Mouse (Mus musculus) kidney, postnatal 0 days (tissue): Measurements from ENCODE around the gene Hist1h4c. TPM values are rescaled to one million over a fixed set of nuclear protein-coding genes. Genes with fewer than 3 reads are reported as not detected.

Source experiments
- ATAC-seq: fragments of 200-750 bp; cut with Nextera tagmentation; replicated peaks from 2 replicates; pipeline ENCODE4 v1.8.0; 2017; ENCODE audit warnings: low read depth, moderate number of reproducible peaks, moderate TSS enrichment, moderate library complexity; ENCODE audit not compliant: low FRiP score
- DNase-seq: peaks from one replicate; pipeline ENCODE4 v3.0.0-alpha.2; 2016; ENCODE audit warnings: low spot score
- H3K27ac ChIP-seq: fragments of 300-500 bp; sonication (generic); 2 replicates; pipeline ENCODE4 v1.5.1; 2014; ENCODE audit warnings: mild to moderate bottlenecking
- H3K27me3 ChIP-seq: fragments of 300-500 bp; sonication (generic); 2 replicates; pipeline ENCODE4 v1.6.1; 2014; ENCODE audit warnings: low read length, mixed read lengths; ENCODE audit not compliant: insufficient read depth
- H3K36me3 ChIP-seq: fragments of 300-500 bp; sonication (generic); 2 replicates; pipeline ENCODE4 v1.6.1; 2014; ENCODE audit warnings: low read length, mixed read lengths; ENCODE audit not compliant: insufficient read depth
- H3K4me1 ChIP-seq: fragments of 300-500 bp; sonication (generic); replicated peaks from 2 replicates; pipeline ENCODE4 v1.6.1; 2014; ENCODE audit warnings: antibody characterized with exemption, low read length, mixed read lengths; ENCODE audit not compliant: insufficient read depth
- H3K4me2 ChIP-seq: fragments of 300-500 bp; sonication (generic); 2 replicates; pipeline ENCODE4 v1.6.1; 2014; ENCODE audit warnings: mild to moderate bottlenecking, low read length, moderate library complexity, mixed read lengths
- H3K4me3 ChIP-seq: fragments of 300-500 bp; sonication (generic); replicated peaks from 2 replicates; pipeline ENCODE4 v1.5.1; 2014; ENCODE audit warnings: low read depth, low read length
- H3K9ac ChIP-seq: fragments of 300-500 bp; sonication (generic); 2 replicates; pipeline ENCODE4 v1.6.1; 2014; ENCODE audit warnings: low read depth, low read length
- H3K9me3 ChIP-seq: fragments of 300-500 bp; sonication (generic); replicated peaks from 2 replicates; pipeline ENCODE4 v1.6.1; 2016; ENCODE audit warnings: low read length, inconsistent platforms, mixed read lengths
- CTCF ChIP-seq: IDR thresholded peaks from 2 replicates; pipeline ENCODE4 v1.5.1; 2016; ENCODE audit warnings: antibody characterized with exemption, low read depth, mild to moderate bottlenecking, moderate library complexity
- WGBS: fragments of 180-500 bp; shearing (Covaris S2); extraction: QIAGEN DNeasy Blood & Tissue Kit; methylation state at CpG from one replicate; pipeline ENCODE4 v1.1.7; 2014; 5-methylcytosine and 5-hydroxymethylcytosine counted together
- polyA plus RNA-seq: library from polyadenylated mRNA; unstranded; fragments of >200 nt; fragmentation: Nextera tagmentation; extraction: Ambion mirVana; gene quantifications from 2 replicates; pipeline ENCODE4 v1.2.1, GENCODE M21; 2015

Gene Hist1h4c
- polyA plus RNA-seq, 1 experiment from 2014 or later = 7.4 TPM

- 2% methylated on average over 13 of the region's 36 CpGs for WGBS
- DNase-seq = no peak
These were observed 46.4 kb upstream of the Hist1h4c start for GRCm38 (mm10) chr13:23744421-23745380.

GRCm38 (mm10) chr13:23743963-23744362, 45.7 kb upstream of the Hist1h4c start:
- Histone ChIP-seq H3K9ac (no peak overlapping the region), H3K4me1 (peaks cover 11% of the 10 kb centered on the region), H3K9me3 (no peaks in the 10 kb centered on the region), H3K4me2 (peak overlapping the region; percentile 60), H3K4me3 (no peak overlapping the region), H3K27me3 (no peaks in the 10 kb centered on the region), H3K36me3 (no peaks in the 10 kb centered on the region), H3K27ac (no peak overlapping the region)
- DNase-seq (no peak), ATAC-seq (no peak)
- 39% methylated on average over 4 of the region's 4 CpGs for WGBS
- no peak for TF ChIP-seq CTCF

More at GRCm38 (mm10) chr13:23744421-23745380, 46.4 kb upstream of the Hist1h4c start:
- Histone ChIP-seq H3K9ac (peak overlapping the region; percentile 31; the same call in 1 of the 2 replicates), H3K9me3 (no peaks in the 10 kb centered on the region), H3K27me3 (no peaks in the 10 kb centered on the region), H3K4me1 (peaks cover 11% of the 10 kb centered on the region), H3K36me3 (no peaks in the 10 kb centered on the region), H3K4me2 (peak overlapping the region; percentile 60), H3K4me3 (peak overlapping the region; percentile 30), H3K27ac (peak overlapping the region; percentile 57; the same call in 1 of the 2 replicates)
- no peak for ATAC-seq
- TF ChIP-seq CTCF = no peak

GRCm38 (mm10) chr13:23743215-23743614, 45.0 kb upstream of the Hist1h4c start:
- no peaks in the 10 kb centered on the region for H3K36me3 ChIP-seq
- WGBS = 83% methylated on average over 5 of the region's 5 CpGs
- H3K9ac ChIP-seq = no peak overlapping the region
- DNase-seq (no peak), ATAC-seq (no peak)
- H3K4me1 ChIP-seq = peaks cover 10% of the 10 kb centered on the region
- H3K4me2 ChIP-seq = no peak overlapping the region
- no peak for TF ChIP-seq CTCF
- H3K27ac ChIP-seq = no peak overlapping the region
- no peaks in the 10 kb centered on the region for H3K27me3 ChIP-seq
- no peaks in the 10 kb centered on the region for H3K9me3 ChIP-seq
- H3K4me3 ChIP-seq = no peak overlapping the region

- Histone ChIP-seq H3K9me3 (no peaks in the 10 kb centered on the region), H3K27ac (no peak overlapping the region), H3K4me2 (no peak overlapping the region), H3K4me3 (no peak overlapping the region), H3K36me3 (no peaks in the 10 kb centered on the region), H3K4me1 (no peaks in the 10 kb centered on the region), H3K9ac (no peak overlapping the region), H3K27me3 (no peaks in the 10 kb centered on the region)
- ATAC-seq (no peak), DNase-seq (no peak)
- TF ChIP-seq CTCF = no peak
These were observed 43.8 kb upstream of the Hist1h4c start for GRCm38 (mm10) chr13:23742007-23742406.

- Histone ChIP-seq H3K36me3 (no peaks in the 10 kb centered on the region), H3K9ac (no peak overlapping the region), H3K9me3 (no peaks in the 10 kb centered on the region), H3K27me3 (no peaks in the 10 kb centered on the region), H3K4me3 (no peak overlapping the region), H3K4me1 (no peaks in the 10 kb centered on the region), H3K27ac (no peak overlapping the region), H3K4me2 (peak overlapping the region; percentile 90)
- DNase-seq = no peak
- ATAC-seq = no peak
- no peak for TF ChIP-seq CTCF
- WGBS = 49% methylated on average over 5 of the region's 5 CpGs
These were observed 42.7 kb upstream of the Hist1h4c start for GRCm38 (mm10) chr13:23740910-23741309.

GRCm38 (mm10) chr13:23740256-23740840, 42.1 kb upstream of the Hist1h4c start:
- Histone ChIP-seq H3K4me2 (peak overlapping the region; percentile 90), H3K36me3 (no peaks in the 10 kb centered on the region), H3K27ac (peak overlapping the region; percentile 99), H3K9me3 (no peaks in the 10 kb centered on the region), H3K27me3 (no peaks in the 10 kb centered on the region), H3K4me1 (no peaks in the 10 kb centered on the region), H3K4me3 (peak overlapping the region; percentile 68), H3K9ac (peak overlapping the region; percentile 92)
- no peak for DNase-seq
- TF ChIP-seq CTCF = no peak
- 22% methylated on average over 13 of the region's 13 CpGs for WGBS
- ATAC-seq = no peak
